Mouse (Mus musculus) testis, adult 2 months (tissue): ENCODE measurements around the gene Ndufaf3. TPM values are rescaled to one million over a fixed set of nuclear protein-coding genes. Genes with fewer than 3 reads are reported as not detected.
"Not testable (repeated sequence)": the region's sequence is repeated elsewhere in the genome, so short reads cannot be mapped to it uniquely, and the experiment has no call there.

Source experiments
- H3K27ac ChIP-seq: fragments of 200-500 bp; 2 replicates; pipeline ENCODE4 v1.5.1; 2012; ENCODE audit warnings: low read depth, low read length; ENCODE audit not compliant: control insufficient read depth, insufficient read depth
- H3K27me3 ChIP-seq: fragments of 200-500 bp; 2 replicates; pipeline ENCODE4 v1.6.1; 2012; ENCODE audit warnings: mild to moderate bottlenecking, low read length, moderate library complexity; ENCODE audit not compliant: control insufficient read depth, insufficient read depth
- H3K36me3 ChIP-seq: fragments of 200-500 bp; 2 replicates; pipeline ENCODE4 v1.6.1; 2012; ENCODE audit warnings: mild to moderate bottlenecking, low read length; ENCODE audit not compliant: control insufficient read depth, insufficient read depth
- H3K4me1 ChIP-seq: fragments of 200-500 bp; 2 replicates; pipeline ENCODE4 v1.6.1; 2012; ENCODE audit warnings: low read length; ENCODE audit not compliant: control insufficient read depth, insufficient read depth
- H3K4me3 ChIP-seq: fragments of 200-500 bp; 2 replicates; pipeline ENCODE4 v1.5.1; 2012; ENCODE audit warnings: low read depth, mild to moderate bottlenecking, low read length, moderate library complexity, mixed read lengths; ENCODE audit not compliant: control insufficient read depth
- CTCF ChIP-seq: fragments of 200-500 bp; IDR thresholded peaks from 2 replicates; pipeline ENCODE4 v1.5.1; 2012; ENCODE audit warnings: low read depth, mild to moderate bottlenecking, inconsistent platforms, low read length, moderate library complexity; ENCODE audit not compliant: control insufficient read depth, insufficient read depth, insufficient replicate concordance
- POLR2A ChIP-seq: fragments of 200-500 bp; IDR thresholded peaks from 2 replicates; pipeline ENCODE4 v1.6.1; 2012; ENCODE audit warnings: low read depth, mild to moderate bottlenecking, inconsistent platforms, low read length, moderate library complexity; ENCODE audit not compliant: control insufficient read depth
- polyA plus RNA-seq: library from polyadenylated mRNA; depleted of rRNA; stranded (reverse); fragments of >200 nt; gene quantifications from 2 replicates; pipeline ENCODE4 v1.2.3, GENCODE M21; 2012; rRNA removed

Ndufaf3 gene
- 347 and 402 TPM in 2 replicates for polyA plus RNA-seq

DNA sequence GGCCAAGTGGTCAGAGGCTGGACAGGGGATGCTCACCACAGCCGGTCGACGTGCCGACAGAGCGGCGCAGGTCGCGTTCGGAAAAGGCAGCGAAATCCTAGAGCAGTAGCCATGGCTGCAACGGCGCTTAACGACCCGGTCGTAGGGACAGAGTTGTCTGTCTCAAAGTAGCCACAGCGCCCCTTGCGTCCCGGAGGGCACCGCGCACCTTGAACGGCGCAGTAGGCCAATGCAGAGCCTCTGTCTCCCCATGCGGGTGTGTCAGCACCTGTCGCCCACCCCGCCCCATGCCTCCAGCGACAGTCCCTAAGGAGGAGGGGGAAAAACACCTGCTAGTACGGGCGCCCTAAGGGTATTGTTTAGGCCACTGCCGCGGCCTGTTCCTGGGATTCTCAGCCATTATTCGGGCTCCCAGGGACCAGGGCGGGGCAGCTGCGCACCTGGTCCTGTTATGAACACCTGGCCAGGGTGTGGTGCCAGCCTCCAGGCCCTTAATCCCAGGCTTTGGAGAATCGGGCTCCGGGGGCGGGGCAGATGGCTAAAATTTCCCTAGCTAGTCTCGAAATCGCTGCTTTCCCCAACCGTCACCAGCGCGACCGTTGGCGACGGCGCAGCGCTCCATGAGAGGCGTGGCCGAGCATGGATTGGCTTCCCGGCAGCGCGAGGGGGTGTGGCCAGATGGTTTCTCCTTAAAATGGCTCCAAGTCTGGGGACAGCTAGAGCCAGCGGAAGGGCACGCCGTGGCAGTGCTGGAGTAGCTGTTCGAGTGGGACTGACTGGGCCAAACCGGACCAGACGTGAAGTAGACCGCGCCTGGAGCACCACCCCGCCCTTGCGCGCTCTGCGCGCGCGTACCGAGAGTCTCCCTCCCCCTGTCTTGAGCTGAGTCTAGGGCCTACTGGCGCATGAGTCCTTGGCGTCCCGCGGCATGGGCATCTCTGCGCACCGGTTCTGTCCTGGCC lies at the start of gene Ndufaf3:
TSS of gene Ndufaf3 (minus strand) at position 620 of the 962 bp plus-strand sequence.
- Histone ChIP-seq H3K4me3 (peak within 1 kb of the TSS; percentile 98), H3K4me1 (peaks cover 20% of the 10 kb centered on the region), H3K36me3 (peaks cover 2% of the 10 kb centered on the region)

DNA sequence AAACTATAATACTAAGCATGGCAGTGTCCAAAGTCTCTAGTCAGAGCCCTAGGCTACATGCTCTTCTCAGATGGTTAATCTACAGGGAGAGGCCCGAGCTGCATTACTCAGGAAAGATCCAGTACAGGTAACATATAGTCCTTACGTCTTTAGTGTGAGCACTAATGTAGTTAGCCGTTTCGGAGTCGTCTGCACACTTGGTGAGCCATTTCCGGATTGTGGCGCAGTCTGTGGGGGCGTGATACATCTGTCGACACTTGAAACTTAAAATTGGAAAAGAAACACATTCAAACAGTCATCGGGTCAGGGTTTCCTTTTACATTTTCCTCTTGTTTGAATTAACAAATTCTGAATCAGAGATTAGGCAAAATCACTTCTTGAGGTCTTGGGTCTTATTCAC lies 44.3 kb upstream of the Ndufaf3 start:
- Histone ChIP-seq H3K36me3 (peaks cover 3% of the 10 kb centered on the region), H3K4me1 (no peaks in the 10 kb centered on the region), H3K27me3 (no peaks in the 10 kb centered on the region), H3K27ac (no peak overlapping the region), H3K4me3 (no peak overlapping the region)
- TF ChIP-seq CTCF (no peak), POLR2A (no peak)

More for the DNA sequence above, at the start of gene Ndufaf3:
- H3K27ac ChIP-seq = peak within 1 kb of the TSS; percentile 95
- peak; percentile 90 for TF ChIP-seq CTCF
- peak; percentile 97 for TF ChIP-seq POLR2A
- no peaks in the 10 kb centered on the region for H3K27me3 ChIP-seq

DNA sequence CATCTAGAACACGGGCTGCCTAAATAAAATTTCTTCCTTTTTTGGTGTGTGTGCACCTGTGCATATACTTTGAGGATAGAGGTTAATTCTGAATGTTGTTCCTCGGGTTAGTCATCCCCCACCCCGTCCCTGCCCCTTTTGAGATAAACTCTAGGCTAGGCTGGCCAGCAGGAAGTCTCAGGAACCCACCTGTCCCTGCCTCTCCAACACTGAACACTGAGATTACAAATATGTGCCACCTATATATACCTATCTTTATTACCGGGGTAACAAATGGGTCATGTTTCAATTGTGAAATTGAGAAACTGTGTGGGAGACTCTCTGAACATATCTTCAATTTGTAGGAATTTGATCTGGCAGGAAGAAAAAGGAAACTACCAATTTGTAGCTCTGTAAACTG lies 41.7 kb upstream of the Ndufaf3 start:
- Histone ChIP-seq H3K27ac (no peak overlapping the region), H3K4me1 (no peaks in the 10 kb centered on the region), H3K27me3 (no peaks in the 10 kb centered on the region), H3K4me3 (no peak overlapping the region), H3K36me3 (peaks cover 2% of the 10 kb centered on the region)
- TF ChIP-seq CTCF = no peak
- TF ChIP-seq POLR2A = no peak

DNA sequence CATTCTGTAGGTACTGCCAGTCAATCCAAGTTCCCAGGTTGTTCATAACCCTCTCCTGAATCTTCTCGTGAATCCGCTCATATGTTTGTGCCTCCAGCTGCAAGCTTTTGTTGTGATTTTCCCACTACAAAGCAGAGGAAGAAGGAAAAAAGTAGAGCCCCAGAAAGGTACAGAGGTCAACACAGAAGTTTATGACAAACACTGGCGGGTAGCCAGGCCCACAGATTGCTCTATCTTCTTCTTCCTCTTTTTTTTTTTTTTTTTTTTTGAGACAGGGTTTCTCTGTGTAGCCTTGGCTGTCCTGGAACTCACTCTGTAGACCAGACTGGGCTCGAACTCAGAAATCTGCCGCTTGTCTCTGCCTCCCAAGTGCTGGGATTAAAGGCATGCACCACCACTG lies 40.7 kb upstream of the Ndufaf3 start:
- H3K27ac ChIP-seq = not testable (repeated sequence)

DNA sequence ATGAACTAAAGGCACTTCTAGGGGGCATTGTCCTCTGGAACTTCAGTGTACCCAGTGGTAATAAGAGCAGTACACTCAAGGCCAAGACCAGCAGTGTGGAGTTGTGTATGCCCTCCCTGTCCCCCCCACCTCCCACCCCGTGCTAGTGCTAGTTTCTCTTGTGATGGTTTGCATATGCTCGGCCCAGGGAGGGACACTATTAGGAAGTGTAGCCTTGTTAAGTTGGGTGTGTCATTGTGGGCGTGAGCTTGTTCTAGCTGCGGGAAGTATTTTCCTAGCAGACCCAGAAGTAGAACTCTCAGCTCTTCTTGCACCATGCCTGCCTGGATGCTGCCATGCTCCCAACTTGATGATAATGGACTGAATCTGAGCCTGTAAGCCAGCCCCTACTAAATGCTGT lies 34.8 kb upstream of the Ndufaf3 start:
- Histone ChIP-seq H3K27me3 (no peaks in the 10 kb centered on the region), H3K36me3 (no peaks in the 10 kb centered on the region; the same call in 1 of the 2 replicates), H3K4me1 (peaks cover 5% of the 10 kb centered on the region), H3K27ac (no peak overlapping the region), H3K4me3 (no peak overlapping the region)
- TF ChIP-seq POLR2A (no peak), CTCF (no peak)

More for the DNA sequence above, 40.7 kb upstream of the Ndufaf3 start:
- not testable (repeated sequence) for H3K4me3 ChIP-seq, H3K4me1 ChIP-seq, H3K27me3 ChIP-seq, H3K36me3 ChIP-seq

DNA sequence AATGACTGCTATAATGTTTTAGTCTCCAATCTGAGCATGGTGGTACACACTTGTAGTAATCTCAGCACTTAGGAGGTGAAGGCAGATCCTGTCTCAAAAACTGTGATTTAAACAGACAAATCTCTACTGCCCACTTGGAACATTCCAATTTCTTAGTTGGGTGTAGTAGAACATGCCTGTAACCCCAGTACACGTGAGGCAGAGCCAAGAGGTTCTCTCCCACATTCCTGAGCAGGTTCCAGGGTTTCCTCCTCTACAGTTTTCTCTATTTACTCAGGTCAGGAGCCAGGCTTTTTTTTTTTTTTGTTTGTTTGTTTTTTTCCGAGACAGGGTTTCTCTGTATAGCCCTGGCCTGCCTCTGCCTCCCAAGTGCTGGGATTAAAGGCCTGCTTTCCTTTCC lies 32.8 kb upstream of the Ndufaf3 start:
- TF ChIP-seq POLR2A = no peak
- no peak for TF ChIP-seq CTCF
- peaks cover 13% of the 10 kb centered on the region for H3K4me1 ChIP-seq
- no peak overlapping the region for H3K27ac ChIP-seq
- H3K4me3 ChIP-seq = no peak overlapping the region
- H3K36me3 ChIP-seq = no peaks in the 10 kb centered on the region; the same call in 1 of the 2 replicates
- H3K27me3 ChIP-seq = no peaks in the 10 kb centered on the region

DNA sequence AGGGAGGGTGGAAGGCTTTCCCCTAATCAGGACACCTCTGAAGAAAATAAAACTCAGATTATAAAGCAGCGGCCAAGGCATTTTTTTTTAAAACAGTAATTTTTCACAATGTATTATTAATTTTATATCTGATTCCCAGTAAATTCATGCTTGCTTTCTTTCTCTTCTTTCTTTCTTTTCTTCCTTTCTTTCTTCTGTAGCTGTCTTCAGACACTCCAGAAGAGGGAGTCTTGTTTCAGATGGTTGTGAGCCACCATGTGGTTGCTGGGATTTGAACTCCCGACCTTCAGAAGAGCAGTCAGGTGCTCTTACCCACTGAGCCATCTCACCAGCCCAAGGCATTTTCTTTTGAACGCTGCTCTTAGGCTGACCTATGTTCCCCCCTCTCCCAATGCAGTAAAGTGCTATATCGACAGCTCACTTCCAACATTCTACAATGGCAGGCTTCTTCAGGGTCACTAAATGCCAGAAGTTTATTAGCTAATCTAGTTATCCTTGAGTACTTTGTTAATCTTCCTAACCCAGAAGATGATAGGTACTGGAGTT lies 31.9 kb upstream of the Ndufaf3 start:
- Histone ChIP-seq H3K27me3 (no peaks in the 10 kb centered on the region), H3K36me3 (no peaks in the 10 kb centered on the region; the same call in 1 of the 2 replicates), H3K4me3 (no peak overlapping the region), H3K4me1 (peaks cover 13% of the 10 kb centered on the region), H3K27ac (no peak overlapping the region)
- TF ChIP-seq POLR2A (no peak), CTCF (no peak)
